Mouse (Mus musculus) erythroblast, embryonic 14.5 days (primary cell): ENCODE measurements around the gene Cenpp.

Experiments
- GATA1 ChIP-seq: IDR thresholded peaks from 2 replicates; pipeline ENCODE4 v1.6.1; 2012; ENCODE audit warnings: low read length, inconsistent platforms, mixed read lengths
- TAL1 ChIP-seq: IDR thresholded peaks from 3 replicates; pipeline ENCODE4 v1.6.1; 2012; ENCODE audit warnings: low read length, inconsistent platforms, mixed read lengths

GRCm38 (mm10) chr13:49428042-49428675 lies 224.4 kb downstream of the Cenpp start:
- TF ChIP-seq GATA1 (no peak), TAL1 (no peak)
